Mouse (Mus musculus): ENCODE data around the gene Ptprd. TPM values are rescaled to one million over a fixed set of nuclear protein-coding genes. Genes with fewer than 3 reads are reported as not detected.
A peak's percentile ranks its signal among the peaks of the same experiment; 100 is the strongest.

Ptprd gene
- polyA plus RNA-seq, 1 experiment from 2014 or later: 14.3 TPM

DNA sequence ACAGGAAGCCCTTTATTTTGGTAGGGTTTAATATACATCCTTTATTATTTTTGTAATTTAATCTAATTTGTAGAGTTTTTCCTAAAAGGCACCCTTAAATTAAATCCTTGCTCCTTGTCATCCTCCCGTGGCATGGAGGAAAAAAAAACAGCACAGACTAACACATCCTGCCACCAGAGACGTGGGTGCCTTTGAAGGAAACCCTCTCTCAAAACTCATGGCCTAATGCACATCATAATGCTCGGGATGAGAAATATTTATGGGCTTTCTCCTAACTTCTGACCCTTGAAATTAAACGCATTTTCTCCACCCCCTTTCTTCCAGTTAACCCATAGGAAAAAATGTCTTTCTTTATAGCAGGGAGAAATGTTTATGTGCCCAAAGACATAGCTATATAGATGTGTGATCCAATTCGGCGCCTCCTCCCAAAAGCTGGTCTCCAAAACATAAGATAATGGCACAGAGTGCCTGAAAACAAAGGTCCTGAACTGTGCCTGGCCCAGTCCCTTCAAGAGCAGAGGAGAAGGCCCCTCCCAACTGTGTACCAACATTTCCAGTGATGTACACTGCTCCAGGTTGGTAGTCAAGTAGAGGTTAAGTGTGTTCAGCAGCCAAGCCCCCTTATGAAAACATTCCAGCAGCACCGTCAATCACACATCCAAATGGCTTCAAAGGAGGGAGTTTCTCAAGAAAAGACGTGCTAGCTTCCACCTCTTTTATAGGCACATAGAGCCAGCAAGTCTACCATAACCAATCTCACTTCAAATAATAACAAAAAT lies 1860.4 kb downstream of the Ptprd start:
- H3K9ac ChIP-seq: no peak overlapping the region
- WGBS: 61% methylated on average over 8 of the region's 8 CpGs
- H3K36me3 ChIP-seq: no peaks in the 10 kb centered on the region
- no peak overlapping the region for H3K4me2 ChIP-seq
- no peak overlapping the region for H3K4me3 ChIP-seq
- H3K27ac ChIP-seq (ENCODE audit: poor library complexity, severe bottlenecking): no peak overlapping the region
- H3K4me1 ChIP-seq (replicated peaks): 0 out of 2 replicates have a peak, but pooled peaks cover 7% of the 10 kb centered on the region
- H3K9me3 ChIP-seq (replicated peaks): no peaks in the 10 kb centered on the region
- ATAC-seq (ENCODE audit: insufficient number of reproducible peaks, low FRiP score): no peak
- no peaks in the 10 kb centered on the region for H3K27me3 ChIP-seq (replicated peaks)

DNA sequence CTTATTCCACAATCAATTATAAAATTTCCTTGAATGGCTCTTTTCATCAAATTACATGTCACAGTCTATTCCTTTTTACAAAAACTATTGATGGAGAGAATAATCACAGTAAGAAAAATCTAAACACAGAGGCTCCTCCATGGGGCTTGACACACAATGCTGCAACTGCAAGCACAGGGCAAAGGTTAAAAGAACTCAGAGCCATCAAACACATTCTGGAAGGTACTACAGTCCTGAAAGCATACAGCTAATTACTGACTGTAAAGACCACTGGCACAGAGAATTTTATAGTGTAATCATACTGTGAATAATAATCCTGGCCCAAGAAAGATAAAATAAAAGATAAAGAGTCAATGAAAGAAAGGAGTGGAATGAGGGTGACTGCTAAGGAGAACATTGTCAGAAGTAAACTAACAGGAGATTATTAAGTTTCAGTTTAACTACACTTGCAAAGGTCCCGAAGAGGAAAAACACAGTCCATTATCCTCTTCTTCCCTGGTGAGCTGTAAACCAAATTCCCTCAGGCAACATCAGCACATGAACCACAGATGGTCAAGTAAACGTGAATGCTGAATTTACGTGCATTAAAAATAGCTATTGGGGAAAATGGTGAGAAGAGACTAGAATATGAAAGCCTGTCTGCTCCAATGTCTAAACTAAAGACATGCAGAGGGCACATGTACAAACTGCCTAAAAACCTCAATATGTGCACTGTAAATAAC lies 1861.4 kb downstream of the Ptprd start:
- 78% methylated on average over 3 of the region's 3 CpGs for WGBS
- ATAC-seq (ENCODE audit: insufficient number of reproducible peaks, low FRiP score): no peak
- no peak overlapping the region for H3K4me2 ChIP-seq
- H3K9ac ChIP-seq: no peak overlapping the region
- 0 out of 2 replicates have a peak, but pooled peaks cover 7% of the 10 kb centered on the region for H3K4me1 ChIP-seq (replicated peaks)
- no peaks in the 10 kb centered on the region for H3K9me3 ChIP-seq (replicated peaks)
- no peaks in the 10 kb centered on the region for H3K36me3 ChIP-seq
- no peak overlapping the region for H3K27ac ChIP-seq (ENCODE audit: poor library complexity, severe bottlenecking)
- H3K27me3 ChIP-seq (replicated peaks): no peaks in the 10 kb centered on the region
- H3K4me3 ChIP-seq: no peak overlapping the region

DNA sequence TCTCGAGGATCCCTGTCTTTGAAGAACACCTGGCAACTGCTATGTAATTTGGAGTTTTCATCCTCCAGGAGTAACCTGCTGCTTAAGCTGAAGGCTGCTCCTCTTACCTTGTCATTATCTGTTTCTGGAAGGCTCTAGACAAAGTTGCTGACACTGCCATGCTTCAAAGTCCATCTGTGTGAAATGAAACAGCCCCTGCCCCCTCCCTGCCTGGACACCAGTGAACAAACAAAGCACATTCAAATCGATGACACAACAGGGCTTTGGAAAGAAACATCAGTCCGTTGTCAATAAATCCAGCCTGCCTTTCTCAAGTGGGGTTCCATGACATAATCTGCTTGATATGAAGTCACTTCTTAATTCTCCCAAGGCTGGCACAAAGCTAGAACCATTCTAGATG lies 1867.7 kb downstream of the Ptprd start:
- WGBS: 71% methylated on average over 3 of the region's 3 CpGs
- H3K4me3 ChIP-seq: no peak overlapping the region
- 0 out of 2 replicates have a peak, but pooled peaks cover 4% of the 10 kb centered on the region for H3K4me1 ChIP-seq (replicated peaks)
- ATAC-seq (ENCODE audit: insufficient number of reproducible peaks, low FRiP score): no peak
- H3K27ac ChIP-seq (ENCODE audit: poor library complexity, severe bottlenecking): no peak overlapping the region
- H3K9me3 ChIP-seq (replicated peaks): no peaks in the 10 kb centered on the region
- H3K4me2 ChIP-seq: no peak overlapping the region
- no peak overlapping the region for H3K9ac ChIP-seq
- H3K27me3 ChIP-seq (replicated peaks): no peaks in the 10 kb centered on the region
- H3K36me3 ChIP-seq: no peaks in the 10 kb centered on the region

DNA sequence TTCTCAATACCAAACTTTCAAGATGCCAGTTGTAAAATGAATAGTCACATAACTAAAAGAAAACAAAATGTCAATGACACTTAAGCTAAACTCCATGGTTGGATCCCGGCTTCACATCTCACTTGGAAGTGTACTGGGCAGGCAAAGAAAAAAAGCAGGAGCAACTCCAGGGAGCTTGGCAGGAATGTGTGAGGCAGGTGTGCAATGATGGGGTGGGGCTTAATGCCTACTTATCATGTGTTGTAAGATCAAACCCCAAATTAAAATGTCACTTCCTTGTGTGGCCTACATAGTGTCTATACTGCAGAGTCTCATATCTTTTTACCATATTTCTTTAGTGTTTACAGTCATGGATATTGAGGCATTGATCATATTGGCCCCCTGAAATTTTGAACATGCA lies 1873.8 kb downstream of the Ptprd start:
- H3K27ac ChIP-seq (ENCODE audit: poor library complexity, severe bottlenecking): no peak overlapping the region
- H3K27me3 ChIP-seq (replicated peaks): no peaks in the 10 kb centered on the region
- no peaks in the 10 kb centered on the region for H3K36me3 ChIP-seq
- H3K9me3 ChIP-seq (replicated peaks): no peaks in the 10 kb centered on the region
- H3K4me2 ChIP-seq: no peak overlapping the region
- no peak overlapping the region for H3K9ac ChIP-seq
- no peak overlapping the region for H3K4me3 ChIP-seq
- ATAC-seq (ENCODE audit: insufficient number of reproducible peaks, low FRiP score): no peak
- no peaks in the 10 kb centered on the region for H3K4me1 ChIP-seq (replicated peaks)
- 67% methylated on average over 1 of the region's 1 CpGs for WGBS

DNA sequence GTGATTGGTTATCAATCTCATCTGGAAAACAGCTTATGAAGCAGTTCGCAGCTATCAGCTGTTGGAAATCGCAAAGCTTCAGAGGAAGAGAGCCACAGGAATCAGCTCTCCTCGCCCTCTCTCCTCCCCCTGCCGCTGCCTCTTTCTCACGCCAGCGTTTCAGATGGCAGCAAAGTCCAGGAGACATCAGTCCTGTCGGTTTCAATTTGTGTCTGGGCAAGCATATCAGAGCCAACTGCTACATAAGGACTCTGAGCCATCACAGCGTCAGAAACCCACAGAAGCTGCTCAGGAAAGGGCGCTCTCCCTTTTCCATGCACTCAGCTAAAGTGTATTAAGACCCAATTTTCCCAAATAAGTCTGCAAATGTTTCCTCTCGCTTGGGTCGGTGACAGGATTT lies 1884.4 kb downstream of the Ptprd start:
- WGBS: 18% methylated on average over 11 of the region's 11 CpGs
- ATAC-seq (ENCODE audit: insufficient number of reproducible peaks, low FRiP score): no peak
- H3K9ac ChIP-seq: 0 out of 2 replicates have a peak overlapping the region, but pooled peaks have one; percentile 33
- peak overlapping the region; percentile 57 for H3K4me2 ChIP-seq
- no peaks in the 10 kb centered on the region for H3K27me3 ChIP-seq (replicated peaks)
- H3K27ac ChIP-seq (ENCODE audit: poor library complexity, severe bottlenecking): peak overlapping the region; percentile 36; the same call in 1 of the 2 replicates
- no peaks in the 10 kb centered on the region for H3K36me3 ChIP-seq
- peak overlapping the region; percentile 34; the same call in 1 of the 2 replicates for H3K4me3 ChIP-seq
- peaks cover 14% of the 10 kb centered on the region for H3K4me1 ChIP-seq (replicated peaks)
- H3K9me3 ChIP-seq (replicated peaks): no peaks in the 10 kb centered on the region

DNA sequence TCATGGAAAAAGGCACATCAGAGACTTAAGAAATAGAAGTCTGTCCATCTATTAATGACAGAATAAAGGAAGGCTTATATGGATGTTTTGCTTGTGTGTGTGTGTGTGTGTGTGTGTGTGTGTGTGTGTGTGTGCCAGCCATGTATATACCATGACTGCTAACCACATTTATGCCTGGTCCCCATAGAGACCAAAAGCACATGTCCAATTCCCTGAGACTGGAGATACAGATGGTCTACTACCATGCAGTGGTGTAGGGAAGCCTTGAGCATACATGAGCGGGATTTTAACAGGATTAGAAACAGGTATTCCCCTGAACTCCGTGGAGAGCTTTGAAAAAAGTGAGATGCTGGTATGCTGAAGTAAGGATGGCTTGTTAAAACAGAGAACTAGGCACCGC lies 1886.1 kb downstream of the Ptprd start:
- H3K4me3 ChIP-seq: no peak overlapping the region
- peaks cover 14% of the 10 kb centered on the region for H3K4me1 ChIP-seq (replicated peaks)
- H3K27ac ChIP-seq (ENCODE audit: poor library complexity, severe bottlenecking): no peak overlapping the region
- no peak overlapping the region for H3K9ac ChIP-seq
- no peaks in the 10 kb centered on the region for H3K36me3 ChIP-seq
- H3K27me3 ChIP-seq (replicated peaks): no peaks in the 10 kb centered on the region
- no peak overlapping the region for H3K4me2 ChIP-seq
- no peaks in the 10 kb centered on the region for H3K9me3 ChIP-seq (replicated peaks)
- no peak for ATAC-seq (ENCODE audit: insufficient number of reproducible peaks, low FRiP score)
- 88% methylated on average over 3 of the region's 3 CpGs for WGBS

DNA sequence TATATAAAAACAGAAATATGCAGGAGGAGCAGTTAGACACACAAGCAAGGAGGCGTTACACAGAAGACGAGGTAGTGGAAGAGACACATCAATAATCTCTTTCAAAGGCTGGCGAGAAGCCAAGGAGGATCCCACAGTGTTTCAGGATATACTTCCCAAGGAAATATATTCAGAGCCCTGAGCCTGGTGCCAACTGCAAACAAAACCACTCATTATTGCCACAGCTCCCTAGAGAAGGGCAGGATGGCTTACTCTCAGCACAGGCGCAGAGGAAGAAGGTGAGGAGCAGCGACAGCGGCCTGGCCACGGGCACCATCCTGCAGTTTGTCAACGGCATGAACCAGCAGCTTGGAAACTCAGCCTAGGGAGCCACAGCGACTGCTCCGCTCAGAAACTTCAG lies 1886.8 kb downstream of the Ptprd start:
- H3K4me1 ChIP-seq (replicated peaks): peaks cover 18% of the 10 kb centered on the region
- no peaks in the 10 kb centered on the region for H3K27me3 ChIP-seq (replicated peaks)
- H3K4me2 ChIP-seq: no peak overlapping the region
- no peaks in the 10 kb centered on the region for H3K36me3 ChIP-seq
- no peak for ATAC-seq (ENCODE audit: insufficient number of reproducible peaks, low FRiP score)
- H3K9ac ChIP-seq: no peak overlapping the region
- H3K9me3 ChIP-seq (replicated peaks): no peaks in the 10 kb centered on the region
- no peak overlapping the region for H3K4me3 ChIP-seq
- H3K27ac ChIP-seq (ENCODE audit: poor library complexity, severe bottlenecking): peak overlapping the region; percentile 16; the same call in 1 of the 2 replicates
- 72% methylated on average over 10 of the region's 10 CpGs for WGBS

DNA sequence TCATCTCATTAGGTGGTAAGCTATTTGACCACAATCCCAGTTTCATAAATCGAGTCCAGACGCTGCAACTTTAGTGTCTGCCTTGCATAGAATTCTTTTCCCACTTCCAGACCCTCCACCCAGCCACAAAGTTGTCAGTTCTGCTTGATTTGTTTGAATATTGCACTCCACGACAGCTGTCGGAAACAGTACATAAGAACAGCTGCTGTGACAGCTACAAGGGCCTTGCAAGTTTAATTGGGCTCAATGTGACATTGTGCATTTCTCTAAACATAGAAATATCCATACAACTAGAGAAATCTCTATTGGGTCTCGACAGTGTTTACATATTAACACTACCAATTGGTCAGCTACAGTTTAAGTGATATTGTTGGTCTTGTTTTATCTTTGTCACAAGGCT lies 1887.3 kb downstream of the Ptprd start:
- H3K4me1 ChIP-seq (replicated peaks): peaks cover 22% of the 10 kb centered on the region
- no peak for ATAC-seq (ENCODE audit: insufficient number of reproducible peaks, low FRiP score)
- no peaks in the 10 kb centered on the region for H3K9me3 ChIP-seq (replicated peaks)

DNA sequence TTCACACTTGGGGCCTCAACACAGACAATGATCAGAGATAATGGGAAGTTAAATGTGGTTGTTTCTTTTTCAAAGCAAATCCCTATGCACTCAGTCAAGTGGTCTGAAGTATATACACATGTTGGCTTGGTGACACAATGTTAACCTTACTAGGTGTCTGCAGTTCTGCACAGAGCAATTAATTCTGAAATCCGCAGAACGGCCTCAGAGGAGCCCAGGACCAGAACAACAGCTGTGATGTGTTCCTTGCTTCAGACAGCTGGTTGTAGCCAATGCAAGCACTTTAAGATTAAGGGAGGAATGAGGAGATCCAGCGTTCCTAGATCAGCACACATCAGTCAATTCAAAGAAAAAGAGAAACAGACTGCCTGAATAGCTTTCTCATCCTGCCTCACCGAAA lies 1891.9 kb downstream of the Ptprd start:
- Histone ChIP-seq H3K27ac (ENCODE audit: poor library complexity, severe bottlenecking) (no peak overlapping the region), H3K4me2 (no peak overlapping the region), H3K9me3 (replicated peaks) (no peaks in the 10 kb centered on the region), H3K9ac (no peak overlapping the region), H3K27me3 (replicated peaks) (no peaks in the 10 kb centered on the region), H3K36me3 (no peaks in the 10 kb centered on the region), H3K4me3 (no peak overlapping the region), H3K4me1 (replicated peaks) (peaks cover 9% of the 10 kb centered on the region)
- WGBS: 43% methylated on average over 4 of the region's 4 CpGs
- no peak for ATAC-seq (ENCODE audit: insufficient number of reproducible peaks, low FRiP score)

More for the DNA sequence above, 1887.3 kb downstream of the Ptprd start:
- Histone ChIP-seq H3K9ac (no peak overlapping the region), H3K27ac (ENCODE audit: poor library complexity, severe bottlenecking) (no peak overlapping the region), H3K4me2 (no peak overlapping the region), H3K36me3 (no peaks in the 10 kb centered on the region), H3K4me3 (no peak overlapping the region), H3K27me3 (replicated peaks) (no peaks in the 10 kb centered on the region)
- WGBS: 68% methylated on average over 5 of the region's 5 CpGs

DNA sequence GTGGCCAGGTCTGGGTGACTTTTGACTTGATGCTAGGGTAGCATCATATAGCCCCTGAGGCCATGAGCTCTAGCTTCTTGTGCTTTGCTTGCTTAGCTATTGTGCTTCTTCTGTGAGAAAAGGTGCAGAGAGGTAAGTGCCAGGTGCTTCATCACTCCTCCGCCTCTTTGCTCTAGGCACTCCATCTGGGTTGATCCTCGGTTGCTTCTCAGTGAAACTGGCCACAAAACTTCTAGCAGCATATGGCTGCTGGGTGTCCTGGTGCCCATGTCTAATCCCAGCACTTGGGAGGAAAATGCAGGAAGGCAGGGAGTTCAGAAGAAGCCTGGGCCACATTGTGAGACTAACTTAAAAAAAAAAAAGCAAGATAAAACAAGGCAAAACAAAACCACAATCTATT lies 1895.8 kb downstream of the Ptprd start:
- WGBS: 96% methylated on average over 2 of the region's 2 CpGs
- Histone ChIP-seq H3K4me1 (replicated peaks) (peaks cover 29% of the 10 kb centered on the region), H3K9ac (no peak overlapping the region), H3K9me3 (replicated peaks) (no peaks in the 10 kb centered on the region), H3K36me3 (no peaks in the 10 kb centered on the region), H3K4me2 (no peak overlapping the region), H3K27ac (ENCODE audit: poor library complexity, severe bottlenecking) (no peak overlapping the region), H3K27me3 (replicated peaks) (no peaks in the 10 kb centered on the region), H3K4me3 (no peak overlapping the region)
- ATAC-seq (ENCODE audit: insufficient number of reproducible peaks, low FRiP score): no peak

DNA sequence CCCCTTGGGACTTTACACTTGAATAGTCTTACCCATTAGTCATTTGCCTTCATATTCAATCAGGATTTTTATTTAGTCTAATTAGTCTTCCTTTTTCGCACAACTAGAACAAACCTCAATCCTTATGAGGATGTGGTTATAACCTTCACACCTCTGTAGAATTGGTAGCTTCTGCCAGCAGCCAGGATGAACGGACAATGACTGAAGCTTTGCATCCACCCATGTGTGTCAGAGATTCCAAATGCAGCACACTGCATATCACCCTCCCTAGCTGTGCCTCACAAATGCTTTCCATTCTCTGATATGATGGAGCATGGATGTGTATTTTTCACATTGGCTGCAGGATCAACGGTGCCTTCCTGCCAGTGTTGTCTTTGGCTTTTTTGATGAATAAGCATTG lies 1898.0 kb downstream of the Ptprd start:
- no peak overlapping the region for H3K4me3 ChIP-seq
- H3K4me1 ChIP-seq (replicated peaks): peaks cover 21% of the 10 kb centered on the region
- no peaks in the 10 kb centered on the region for H3K36me3 ChIP-seq
- no peaks in the 10 kb centered on the region for H3K27me3 ChIP-seq (replicated peaks)
- no peak overlapping the region for H3K4me2 ChIP-seq
- H3K9ac ChIP-seq: no peak overlapping the region
- ATAC-seq (ENCODE audit: insufficient number of reproducible peaks, low FRiP score): no peak
- no peaks in the 10 kb centered on the region for H3K9me3 ChIP-seq (replicated peaks)
- 61% methylated on average over 3 of the region's 3 CpGs for WGBS
- no peak overlapping the region for H3K27ac ChIP-seq (ENCODE audit: poor library complexity, severe bottlenecking)

All from heart, embryonic 12.5 days (tissue).